Mouse (Mus musculus) embryo, embryonic 11.5 days (tissue): Measurements from ENCODE around the gene Lats1.
"Not testable (repeated sequence)": the region's sequence is repeated elsewhere in the genome, so short reads cannot be mapped to it uniquely, and the experiment has no call there.

Source experiments
- DNase-seq: peaks from one replicate; pipeline ENCODE4 v3.0.0-alpha.2; 2012; ENCODE audit warnings: low read depth, low spot score

The Lats1 gene

DNA sequence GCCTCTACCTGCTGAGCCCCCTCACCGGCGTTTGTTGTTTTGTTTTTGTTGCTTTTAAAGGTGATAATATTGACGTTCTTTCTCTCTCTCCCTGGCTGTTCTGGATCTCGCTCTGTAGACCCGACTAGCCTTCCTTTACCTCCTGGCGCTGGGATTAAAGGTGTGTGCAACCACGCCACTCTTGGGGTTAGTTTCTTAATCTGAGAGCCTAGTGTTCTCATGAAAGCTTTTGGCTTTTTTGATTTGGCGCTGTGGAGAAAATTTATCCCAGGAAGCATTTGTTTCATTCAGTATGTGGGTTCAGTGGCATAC is 45.4 kb downstream of the Lats1 start:
- DNase-seq, result no peak

GRCm38 (mm10) chr10:7727011-7727410 is 46.0 kb downstream of the Lats1 start:
- DNase-seq, result no peak

- no peak for DNase-seq
Observed at GRCm38 (mm10) chr10:7731582-7731981, 50.6 kb downstream of the Lats1 start.

- no peak for DNase-seq
Observed at GRCm38 (mm10) chr10:7737122-7737521, 56.1 kb downstream of the Lats1 start.

DNA sequence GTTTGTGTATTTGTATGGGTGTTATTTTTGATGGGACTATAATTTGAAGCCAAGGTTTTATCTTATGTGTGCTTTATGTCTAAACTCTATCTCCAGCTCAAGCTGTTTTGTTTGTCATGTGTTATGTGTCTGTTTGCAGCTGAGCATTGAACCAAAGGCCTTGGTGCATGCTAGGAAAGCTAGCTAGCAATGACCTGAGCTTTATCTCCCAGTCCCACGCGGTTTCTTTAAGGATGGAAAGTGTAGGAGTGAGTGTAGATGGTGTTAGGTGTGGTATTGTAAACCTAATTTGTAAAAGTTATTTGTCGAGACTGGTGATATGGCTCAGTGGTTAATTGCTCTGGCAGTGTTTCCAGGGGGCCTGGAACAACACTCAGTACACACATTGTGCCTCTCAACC is 56.9 kb downstream of the Lats1 start:
- no peak for DNase-seq

DNA sequence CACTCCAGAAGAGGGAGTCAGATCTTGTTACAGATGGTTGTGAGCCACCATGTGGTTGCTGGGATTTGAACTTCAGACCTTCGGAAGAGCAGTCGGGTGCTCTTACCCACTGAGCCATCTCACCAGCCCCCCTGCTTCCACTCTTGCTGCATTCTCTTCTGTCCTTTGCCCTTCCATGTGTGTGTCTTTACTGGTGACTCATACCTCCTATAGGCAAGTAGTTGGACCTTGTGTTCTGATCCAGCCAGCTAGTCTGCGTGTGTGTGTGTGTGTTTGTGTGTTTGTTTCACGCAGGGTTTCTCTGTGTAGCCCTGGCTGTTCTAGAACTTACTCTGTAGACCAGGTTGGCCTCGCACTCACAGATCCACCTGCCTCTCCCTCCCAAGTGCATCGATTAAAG is 64.5 kb downstream of the Lats1 start:
- DNase-seq, result not testable (repeated sequence)

- DNase-seq, result no peak
Observed at GRCm38 (mm10) chr10:7748752-7749151, 67.7 kb downstream of the Lats1 start.

- DNase-seq, result no peak
Observed at GRCm38 (mm10) chr10:7757544-7757943, 76.5 kb downstream of the Lats1 start.
